ENCODE assay signal across 26 mouse cellular contexts in genomic region chr11:15108046-15108445, GRCm38 (mm10).
DNase-seq lines count a peak whose midpoint lies in the region; ATAC-seq and TF ChIP-seq lines count a peak whose summit lies in the region.
"Had no signal": no experiment of that assay in that cellular context is flagged by ENCODE, and none has a peak within 500 bp of the region (broad histone marks: within the 10 kb centered on the region; RNA-seq: fewer than 3 reads in every experiment).

No protein-coding gene starts in this region.

- no peak for TF ChIP-seq EP300 in lung, postnatal 0 days (IDR thresholded peaks at IDR 0.05)

- no peaks in the 10 kb centered on the region for H3K9me3 ChIP-seq in forebrain, embryonic 12.5 days
- H3K9me3 ChIP-seq in lung, postnatal 0 days (ENCODE audit: low read length), result no peaks in the 10 kb centered on the region
- H3K9me3 ChIP-seq: forebrain, embryonic 10.5 days; G1E; heart, embryonic 10.5 days; heart, embryonic 13.5 days had no signal

- no peak overlapping the region for H3K9ac ChIP-seq in forebrain, embryonic 12.5 days
- no peak overlapping the region for H3K9ac ChIP-seq in lung, postnatal 0 days (replicated peaks; ENCODE audit: low read depth)
- H3K9ac ChIP-seq: forebrain, postnatal 0 days; heart, embryonic 13.5 days; hindbrain, embryonic 14.5 days had no signal

- no peak overlapping the region for H3K27ac ChIP-seq in forebrain, embryonic 12.5 days
- H3K27ac ChIP-seq in lung, postnatal 0 days (ENCODE audit: low read length), result no peak overlapping the region
- H3K27ac ChIP-seq: forebrain, embryonic 10.5 days; heart, adult 2 months; heart, embryonic 10.5 days; heart, embryonic 13.5 days; hindbrain, embryonic 14.5 days had no signal

- no peaks in the 10 kb centered on the region for H3K4me1 ChIP-seq in forebrain, embryonic 12.5 days
- H3K4me1 ChIP-seq in lung, postnatal 0 days (ENCODE audit: insufficient read depth, low read depth, low read length), result no peaks in the 10 kb centered on the region
- H3K4me1 ChIP-seq: forebrain, embryonic 10.5 days; heart, embryonic 10.5 days; heart, embryonic 13.5 days had no signal

- H3K27me3 ChIP-seq in forebrain, embryonic 12.5 days, result no peaks in the 10 kb centered on the region
- H3K27me3 ChIP-seq in lung, postnatal 0 days (replicated peaks; ENCODE audit: insufficient read depth, low read length), result no peaks in the 10 kb centered on the region
- H3K27me3 ChIP-seq: CH12.LX; heart, embryonic 13.5 days; Patski had no signal

- no peaks in the 10 kb centered on the region for H3K36me3 ChIP-seq in forebrain, embryonic 12.5 days (replicated peaks)
- H3K36me3 ChIP-seq in lung, postnatal 0 days (ENCODE audit: insufficient read depth, low read length), result no peaks in the 10 kb centered on the region
- H3K36me3 ChIP-seq: forebrain, embryonic 10.5 days; G1E; heart, embryonic 10.5 days; heart, embryonic 13.5 days had no signal

- ATAC-seq in forebrain, embryonic 12.5 days (ENCODE audit: low FRiP score), result no peak
- no peak for ATAC-seq in lung, postnatal 0 days
- ATAC-seq: forebrain, embryonic 14.5 days; forebrain, postnatal 0 days; Patski had no signal

- 98% methylated on average over 1 of the region's 1 CpGs for WGBS in forebrain, embryonic 12.5 days
- 88% methylated on average over 1 of the region's 1 CpGs for WGBS in lung, postnatal 0 days

- DNase-seq in layer of hippocampus, adult 11-12 months (ENCODE audit: low spot score), result peak; percentile 24
- DNase-seq in layer of hippocampus, postnatal 25 days (ENCODE audit: extremely low spot score in 1 of 2, low spot score in 1 of 2), result no peak
- DNase-seq in brain, adult 2 months (ENCODE audit: low read depth, low spot score), result peak; percentile 61
- peak; percentile 55 for DNase-seq in layer of hippocampus, adult 9-10 months (ENCODE audit: low spot score)
- DNase-seq in lung, postnatal 0 days (ENCODE audit: low spot score), result no peak
- DNase-seq: adrenal gland, postnatal 10 days; adrenal gland, postnatal 36 days; B cell, adult 2 months; cerebellum, adult 11-12 months; cerebellum, adult 9-10 months; cerebellum, postnatal 14 days; forebrain, postnatal 0 days; gastrocnemius, postnatal 10 days; gastrocnemius, postnatal 36 days; heart, adult 2 months; heart, postnatal 14 days; heart, postnatal 4 days had no signal

- no peak overlapping the region for H3K4me2 ChIP-seq in forebrain, embryonic 12.5 days
- H3K4me2 ChIP-seq in lung, postnatal 0 days (replicated peaks; ENCODE audit: low read depth, low read length), result no peak overlapping the region
- H3K4me2 ChIP-seq: heart, embryonic 13.5 days; hindbrain, embryonic 14.5 days had no signal

- TF ChIP-seq CTCF in lung, postnatal 0 days (IDR thresholded peaks at IDR 0.05), result no peak

- no peak overlapping the region for H3K4me3 ChIP-seq in forebrain, embryonic 12.5 days (replicated peaks)
- no peak overlapping the region for H3K4me3 ChIP-seq in lung, postnatal 0 days (ENCODE audit: low read depth, low read length)
- H3K4me3 ChIP-seq: forebrain, embryonic 10.5 days; heart, adult 2 months; heart, embryonic 10.5 days; heart, embryonic 13.5 days had no signal

Comparison
In these comparisons a context has a peak if more than half of its experiments do, and no peak if none do; other contexts are left out.
1. DNase-seq: peak in layer of hippocampus, adult 11-12 months (single experiment), brain, adult 2 months (single experiment) and layer of hippocampus, adult 9-10 months (single experiment); none in layer of hippocampus, postnatal 25 days (0 of 2) and lung, postnatal 0 days (single experiment).